ENCODE assay signal across 16 mouse cellular contexts in the genomic region with DNA sequence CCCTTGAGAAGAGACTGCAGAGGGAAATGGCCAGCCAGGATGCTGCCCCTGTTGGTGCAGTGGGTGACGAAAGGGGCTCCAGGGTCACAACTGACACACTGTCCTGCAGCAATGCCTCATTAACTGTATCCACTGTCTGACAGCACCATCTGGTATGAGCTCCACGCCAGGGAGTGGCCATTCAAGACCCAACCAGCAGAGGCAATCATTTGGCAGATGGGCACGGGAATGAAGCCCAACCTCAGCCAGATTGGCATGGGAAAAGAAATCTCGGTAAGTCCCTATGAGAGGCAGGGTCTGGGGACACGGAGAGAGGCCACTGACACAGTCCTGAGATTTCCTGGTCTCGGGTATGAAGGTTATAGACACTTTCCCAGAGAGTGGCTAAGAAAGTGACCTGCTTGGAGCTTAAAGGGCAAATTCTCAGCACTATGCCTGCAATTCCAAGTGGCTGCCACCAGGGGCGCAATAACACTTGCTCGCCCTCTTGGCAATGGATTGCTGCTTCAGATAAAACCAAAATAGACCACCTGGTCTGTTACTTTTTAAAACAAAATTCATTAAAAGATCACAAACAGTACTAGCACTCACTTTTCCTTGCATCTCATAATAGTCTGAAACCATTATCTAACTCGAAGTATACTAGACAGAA. TPM values are rescaled to one million over a fixed set of nuclear protein-coding genes. Genes with fewer than 3 reads are reported as not detected.
DNase-seq lines count a peak whose midpoint lies in the region; ATAC-seq and TF ChIP-seq lines count a peak whose summit lies in the region.
"Had no signal": no experiment of that assay in that cellular context is flagged by ENCODE, and none has a peak within 500 bp of the region (broad histone marks: within the 10 kb centered on the region; RNA-seq: fewer than 3 reads in every experiment).

No protein-coding gene starts in this region.

- no peaks in the 10 kb centered on the region for H3K36me3 ChIP-seq in liver, adult 2 months (ENCODE audit: control insufficient read depth, insufficient read depth, low read length)
- no peaks in the 10 kb centered on the region for H3K36me3 ChIP-seq in E14TG2a.4 (ENCODE audit: insufficient read depth, low read length)
- H3K36me3 ChIP-seq: forebrain, embryonic 12.5 days; heart, embryonic 13.5 days; lung, embryonic 15.5 days had no signal

- no peak overlapping the region for H3K4me3 ChIP-seq in liver, adult 2 months (ENCODE audit: insufficient read depth, low read depth, low read length)
- H3K4me3 ChIP-seq in E14TG2a.4 (replicated peaks; ENCODE audit: low read length) = no peak overlapping the region
- H3K4me3 ChIP-seq: forebrain, embryonic 12.5 days; heart, embryonic 13.5 days; lung, embryonic 15.5 days; midbrain, embryonic 12.5 days; neural tube, embryonic 13.5 days had no signal

- 78% methylated on average over 9 of the region's 9 CpGs for WGBS in liver, adult 2 months

- no peak for ATAC-seq in megakaryocyte-erythroid progenitor cell, adult 5-6 weeks (replicated peaks; ENCODE audit: low FRiP score, low TSS enrichment, poor library complexity, severe bottlenecking)

- no peak overlapping the region for H3K9ac ChIP-seq in liver, adult 2 months (ENCODE audit: low read depth, low read length)
- H3K9ac ChIP-seq: forebrain, embryonic 12.5 days; heart, embryonic 13.5 days; lung, embryonic 15.5 days; midbrain, embryonic 12.5 days; neural tube, embryonic 13.5 days had no signal

- TF ChIP-seq CTCF in liver, adult 2 months (IDR thresholded peaks at IDR 0.05; ENCODE audit: low read depth, low read length) = peak; percentile 49
- TF ChIP-seq CTCF in E14TG2a.4 (conservative IDR thresholded peaks at IDR 0.05; ENCODE audit: low read length) = peak; percentile 82
- TF ChIP-seq CTCF in brain, embryonic 14.5 days (IDR thresholded peaks at IDR 0.05; ENCODE audit: borderline replicate concordance, extremely low read depth, insufficient read depth, insufficient read length) = peak; percentile 58

- no peaks in the 10 kb centered on the region for H3K79me2 ChIP-seq in liver, adult 2 months (ENCODE audit: control insufficient read depth, insufficient read depth, low read length)

- H3K9me3 ChIP-seq in E14TG2a.4 (ENCODE audit: low read length) = no peaks in the 10 kb centered on the region
- H3K9me3 ChIP-seq: lung, embryonic 15.5 days; neural tube, embryonic 13.5 days had no signal

- no peak for TF ChIP-seq POLR2A in liver, adult 2 months (IDR thresholded peaks at IDR 0.05; ENCODE audit: extremely low read depth, insufficient read depth, low read length)
- TF ChIP-seq POLR2A in brain, embryonic 14.5 days (IDR thresholded peaks at IDR 0.05; ENCODE audit: borderline replicate concordance, extremely low read depth, insufficient read depth, insufficient read length, poor library complexity, severe bottlenecking) = no peak

- H3K27me3 ChIP-seq in liver, adult 2 months (ENCODE audit: control insufficient read depth, insufficient read depth, low read length) = no peaks in the 10 kb centered on the region
- no peaks in the 10 kb centered on the region for H3K27me3 ChIP-seq in E14TG2a.4 (ENCODE audit: insufficient read depth, low read length)
- H3K27me3 ChIP-seq: forebrain, embryonic 12.5 days; heart, embryonic 13.5 days; lung, embryonic 15.5 days; midbrain, embryonic 12.5 days; neural tube, embryonic 13.5 days had no signal

- DNase-seq in embryo, embryonic 10.5 days (ENCODE audit: low spot score) = peak; percentile 8
- no peak for DNase-seq in embryo, embryonic 10 days (ENCODE audit: low spot score)
- no peak for DNase-seq in liver, adult 2 months (ENCODE audit: extremely low read depth, low read depth, low spot score)
- DNase-seq in liver = no peak
- peak; percentile 17 for DNase-seq in brain, embryonic 14.5 days (ENCODE audit: low read depth)
- DNase-seq in frontal cortex, postnatal 25 days (ENCODE audit: low spot score in 2 of 2) = no peak
- DNase-seq: gastrocnemius, postnatal 10 days; kidney, postnatal 36 days; thymus, postnatal 36 days had no signal

- no peaks in the 10 kb centered on the region for H3K4me1 ChIP-seq in liver, adult 2 months (ENCODE audit: control insufficient read depth, insufficient read depth, low read length)
- H3K4me1 ChIP-seq in E14TG2a.4 (replicated peaks; ENCODE audit: low read depth, low read length) = peaks cover 3% of the 10 kb centered on the region
- H3K4me1 ChIP-seq: heart, embryonic 13.5 days; lung, embryonic 15.5 days; neural tube, embryonic 13.5 days had no signal

- H3K27ac ChIP-seq in liver, adult 2 months (replicated peaks; ENCODE audit: insufficient read depth, low read depth, low read length) = no peak overlapping the region
- H3K27ac ChIP-seq: forebrain, embryonic 12.5 days; heart, embryonic 13.5 days; lung, embryonic 15.5 days; midbrain, embryonic 12.5 days; neural tube, embryonic 13.5 days had no signal

RNA-seq across cellular contexts. Expression of gene Nos1, which starts 19.5 kb away (rescaled TPM):
- total RNA-seq in liver, adult 2 months (2014; rRNA removed) = 0.09 TPM in 1 of 2 replicates, not detected in the other
- 0.04 and 0.05 TPM in 2 replicates for polyA plus RNA-seq in liver, adult 2 months (2012; rRNA removed)
- polyA plus RNA-seq in brain, embryonic 14.5 days (2012; rRNA removed) = 3.9 and 5.1 TPM in 2 replicates
- not detected in 2 replicates for total RNA-seq in megakaryocyte-erythroid progenitor cell, adult 5-6 weeks (2014; fragmentation: Nextera tagmentation)
- total RNA-seq in megakaryocyte-erythroid progenitor cell, adult 5-6 weeks (2017) = not detected in 2 replicates

Comparison
In these comparisons a context has a peak if more than half of its experiments do, and no peak if none do; other contexts are left out.
1. DNase-seq: peak in embryo, embryonic 10.5 days (single experiment) and brain, embryonic 14.5 days (single experiment); none in embryo, embryonic 10 days (single experiment), liver, adult 2 months (single experiment), liver (single experiment) and frontal cortex, postnatal 25 days (0 of 2).
2. Peak in every context shown above with its lines, with median percentiles within 50 percentile points of each other: CTCF ChIP-seq.